Mouse (Mus musculus): ENCODE results near the gene Klhl2.

DNA sequence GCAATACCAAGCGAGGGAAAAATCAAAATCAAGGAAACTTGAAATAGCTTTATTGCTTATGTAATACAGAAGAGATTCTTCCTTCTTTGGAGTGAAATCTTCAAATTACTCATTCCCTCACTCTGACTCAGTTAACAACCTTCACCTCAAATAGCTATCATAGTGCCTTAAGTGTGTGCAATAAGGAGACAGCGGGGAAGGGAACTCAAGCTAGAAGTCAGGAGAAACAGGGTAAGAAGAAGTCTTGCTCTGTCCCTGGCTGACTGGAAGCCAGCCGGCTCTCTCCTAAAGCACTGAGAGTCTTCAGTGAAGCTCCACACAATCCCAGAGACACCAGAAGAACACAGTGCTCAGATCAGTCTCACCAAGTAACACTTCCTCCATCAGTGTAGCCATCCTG lies 43.3 kb downstream of the Klhl2 start:
- no peak for TF ChIP-seq CTCF (IDR thresholded peaks at IDR 0.05)
- TF ChIP-seq EP300 (IDR thresholded peaks at IDR 0.05; ENCODE audit: insufficient read depth, low read depth, low read length) = no peak
